Mouse (Mus musculus): ENCODE data around the gene Mettl27. TPM values are rescaled to one million over a fixed set of nuclear protein-coding genes. Genes with fewer than 3 reads are reported as not detected.

The Mettl27 gene
- polyA plus RNA-seq, 1 experiment = 5.8 TPM

GRCm38 (mm10) chr5:134944179-134944578, 12.0 kb downstream of the Mettl27 start:
- TF ChIP-seq GATA1 (IDR thresholded peaks at IDR 0.05; ENCODE audit: low read length) (no peak), TAL1 (IDR thresholded peaks at IDR 0.05; ENCODE audit: low read length) (no peak)
- Histone ChIP-seq H3K9me3 (ENCODE audit: control insufficient read depth, low read length) (no peaks in the 10 kb centered on the region), H3K4me1 (ENCODE audit: control insufficient read depth) (peaks cover 12% of the 10 kb centered on the region), H3K36me3 (ENCODE audit: control insufficient read depth) (no peaks in the 10 kb centered on the region; the same call in 1 of the 2 replicates), H3K4me3 (replicated peaks) (no peak overlapping the region), H3K27me3 (ENCODE audit: control insufficient read depth) (peaks cover 21% of the 10 kb centered on the region)

GRCm38 (mm10) chr5:134945266-134945959, 13.2 kb downstream of the Mettl27 start:
- Histone ChIP-seq H3K4me3 (replicated peaks) (no peak overlapping the region), H3K27me3 (ENCODE audit: control insufficient read depth) (peaks cover 21% of the 10 kb centered on the region), H3K9me3 (ENCODE audit: control insufficient read depth, low read length) (no peaks in the 10 kb centered on the region), H3K4me1 (ENCODE audit: control insufficient read depth) (peaks cover 10% of the 10 kb centered on the region), H3K36me3 (ENCODE audit: control insufficient read depth) (no peaks in the 10 kb centered on the region; the same call in 1 of the 2 replicates)
- TF ChIP-seq TAL1 (IDR thresholded peaks at IDR 0.05; ENCODE audit: low read length) (no peak), GATA1 (IDR thresholded peaks at IDR 0.05; ENCODE audit: low read length) (no peak)

GRCm38 (mm10) chr5:134946063-134946856, 14.1 kb downstream of the Mettl27 start:
- H3K4me3 ChIP-seq (replicated peaks) = no peak overlapping the region
- H3K4me1 ChIP-seq (ENCODE audit: control insufficient read depth) = peaks cover 10% of the 10 kb centered on the region
- peaks cover 26% of the 10 kb centered on the region for H3K27me3 ChIP-seq (ENCODE audit: control insufficient read depth)
- TF ChIP-seq TAL1 (IDR thresholded peaks at IDR 0.05; ENCODE audit: low read length) (no peak), GATA1 (IDR thresholded peaks at IDR 0.05; ENCODE audit: low read length) (no peak)
- no peaks in the 10 kb centered on the region for H3K9me3 ChIP-seq (ENCODE audit: control insufficient read depth, low read length)
- no peaks in the 10 kb centered on the region for H3K36me3 ChIP-seq (ENCODE audit: control insufficient read depth)

GRCm38 (mm10) chr5:134946857-134947255, 14.7 kb downstream of the Mettl27 start, which contains the start of gene Cldn4:
Cldn4 (minus strand) TSS chr5:134946934.
- Histone ChIP-seq H3K9me3 (ENCODE audit: control insufficient read depth, low read length) (no peaks in the 10 kb centered on the region), H3K36me3 (ENCODE audit: control insufficient read depth) (no peaks in the 10 kb centered on the region), H3K27me3 (ENCODE audit: control insufficient read depth) (peaks cover 32% of the 10 kb centered on the region), H3K4me1 (ENCODE audit: control insufficient read depth) (peaks cover 13% of the 10 kb centered on the region), H3K4me3 (replicated peaks) (no peak within 1 kb of the TSS)
- TF ChIP-seq GATA1 (IDR thresholded peaks at IDR 0.05; ENCODE audit: low read length) (no peak), TAL1 (IDR thresholded peaks at IDR 0.05; ENCODE audit: low read length) (no peak)

- Histone ChIP-seq H3K4me1 (ENCODE audit: control insufficient read depth) (peaks cover 13% of the 10 kb centered on the region), H3K36me3 (ENCODE audit: control insufficient read depth) (no peaks in the 10 kb centered on the region), H3K27me3 (ENCODE audit: control insufficient read depth) (peaks cover 35% of the 10 kb centered on the region), H3K4me3 (replicated peaks) (no peak overlapping the region), H3K9me3 (ENCODE audit: control insufficient read depth, low read length) (no peaks in the 10 kb centered on the region)
- TF ChIP-seq TAL1 (IDR thresholded peaks at IDR 0.05; ENCODE audit: low read length) = no peak
- no peak for TF ChIP-seq GATA1 (IDR thresholded peaks at IDR 0.05; ENCODE audit: low read length)
Measured at GRCm38 (mm10) chr5:134947420-134948084, 15.4 kb downstream of the Mettl27 start.

- Histone ChIP-seq H3K4me3 (replicated peaks) (no peak overlapping the region), H3K27me3 (ENCODE audit: control insufficient read depth) (peaks cover 39% of the 10 kb centered on the region), H3K4me1 (ENCODE audit: control insufficient read depth) (peaks cover 13% of the 10 kb centered on the region), H3K36me3 (ENCODE audit: control insufficient read depth) (no peaks in the 10 kb centered on the region), H3K9me3 (ENCODE audit: control insufficient read depth, low read length) (no peaks in the 10 kb centered on the region)
- TF ChIP-seq GATA1 (IDR thresholded peaks at IDR 0.05; ENCODE audit: low read length) = no peak
- no peak for TF ChIP-seq TAL1 (IDR thresholded peaks at IDR 0.05; ENCODE audit: low read length)
Measured at GRCm38 (mm10) chr5:134948085-134948439, 15.9 kb downstream of the Mettl27 start.

- TF ChIP-seq TAL1 (IDR thresholded peaks at IDR 0.05; ENCODE audit: low read length) (no peak), GATA1 (IDR thresholded peaks at IDR 0.05; ENCODE audit: low read length) (no peak)
- no peaks in the 10 kb centered on the region for H3K36me3 ChIP-seq (ENCODE audit: control insufficient read depth)
- peaks cover 8% of the 10 kb centered on the region for H3K4me1 ChIP-seq (ENCODE audit: control insufficient read depth)
- H3K4me3 ChIP-seq (replicated peaks) = no peak overlapping the region
- H3K27me3 ChIP-seq (ENCODE audit: control insufficient read depth) = peaks cover 29% of the 10 kb centered on the region
- no peaks in the 10 kb centered on the region for H3K9me3 ChIP-seq (ENCODE audit: control insufficient read depth, low read length)
Measured at GRCm38 (mm10) chr5:134951053-134951884, 19.1 kb downstream of the Mettl27 start.

- TF ChIP-seq GATA1 (IDR thresholded peaks at IDR 0.05; ENCODE audit: low read length) (no peak), TAL1 (IDR thresholded peaks at IDR 0.05; ENCODE audit: low read length) (no peak)
- Histone ChIP-seq H3K9me3 (ENCODE audit: control insufficient read depth, low read length) (no peaks in the 10 kb centered on the region), H3K4me1 (ENCODE audit: control insufficient read depth) (peaks cover 22% of the 10 kb centered on the region), H3K27me3 (ENCODE audit: control insufficient read depth) (peaks cover 18% of the 10 kb centered on the region), H3K36me3 (ENCODE audit: control insufficient read depth) (no peaks in the 10 kb centered on the region), H3K4me3 (replicated peaks) (no peak overlapping the region)
Measured at GRCm38 (mm10) chr5:134955491-134955890, 23.3 kb downstream of the Mettl27 start.
